Mouse (Mus musculus) NIH3T3 (cell line): ENCODE measurements around the gene Cep70.

ENCODE experiments used
- DNase-seq: peaks from one replicate; pipeline ENCODE4 v3.0.0-alpha.2; 2012; ENCODE audit warnings: low read depth

Gene Cep70

GRCm38 (mm10) chr9:99320006-99320405, 76.8 kb downstream of the Cep70 start:
- DNase-seq: no peak

- no peak for DNase-seq
Observed at GRCm38 (mm10) chr9:99325208-99325929, 82.2 kb downstream of the Cep70 start.

GRCm38 (mm10) chr9:99325961-99326360, 82.8 kb downstream of the Cep70 start:
- DNase-seq: peak; percentile 71

GRCm38 (mm10) chr9:99326881-99327280, 83.7 kb downstream of the Cep70 start:
- DNase-seq: no peak

- no peak for DNase-seq
Observed at GRCm38 (mm10) chr9:99336538-99336937, 93.4 kb downstream of the Cep70 start.

GRCm38 (mm10) chr9:99338293-99338692, 95.1 kb downstream of the Cep70 start:
- DNase-seq: no peak

- DNase-seq: no peak
Observed at GRCm38 (mm10) chr9:99339182-99339581, 96.0 kb downstream of the Cep70 start.

- DNase-seq: no peak
Observed at GRCm38 (mm10) chr9:99340126-99340525, 97.0 kb downstream of the Cep70 start.

- no peak for DNase-seq
Observed at GRCm38 (mm10) chr9:99341600-99341999, 98.4 kb downstream of the Cep70 start.

- DNase-seq: peak; percentile 32
Observed at GRCm38 (mm10) chr9:99345351-99345792, 102.2 kb downstream of the Cep70 start.
